Mouse (Mus musculus) ES-Bruce4 (cell line): Measurements from ENCODE around the gene Apoc3.

Experiments used
- CTCF ChIP-seq: IDR thresholded peaks from one replicate; pipeline ENCODE4 v1.8.1; 2011; ENCODE audit warnings: low read depth, low read length
- POLR2A ChIP-seq: IDR thresholded peaks from one replicate; pipeline ENCODE4 v1.8.1; 2011; ENCODE audit warnings: low read length; ENCODE audit not compliant: insufficient read depth

GRCm38 (mm10) chr9:46208401-46208974 is 26.9 kb downstream of the Apoc3 start:
- TF ChIP-seq CTCF (no peak), POLR2A (no peak)
